Mouse (Mus musculus) macrophage (primary cell): ENCODE measurements at regions not wholly inside any gene's neighbourhood (a gene's known extent, or its start where the extent isn't known, plus 50 kb on each side); places are given as distances from the start of the nearest gene placed in this dataset.

Experiments
- H3K27ac ChIP-seq: fragments of 350-480 bp; formaldehyde crosslinking; 2 replicates; pipeline ENCODE4 v1.9.0; 2021
- H3K36me3 ChIP-seq: fragments of 350-480 bp; formaldehyde crosslinking; 2 replicates; pipeline ENCODE4 v1.9.0; 2021; ENCODE audit errors: inconsistent target
- H3K4me3 ChIP-seq: fragments of 350-480 bp; formaldehyde crosslinking; 2 replicates; pipeline ENCODE4 v1.9.0; 2021; ENCODE audit errors: inconsistent target
- H3K79me2 ChIP-seq: fragments of 350-480 bp; formaldehyde crosslinking; 2 replicates; pipeline ENCODE4 v1.9.0; 2021; ENCODE audit errors: inconsistent target
- WGBS: methylation state at CpG from one replicate; pipeline ENCODE4 v1.1.7; 2026; ENCODE audit warnings: inconsistent platforms; ENCODE audit not compliant: missing documents; 5-methylcytosine and 5-hydroxymethylcytosine counted together

GRCm38 (mm10) chrX:99578796-99579195 is 107.7 kb upstream of the Pja1 start:
- no peak overlapping the region for H3K4me3 ChIP-seq
- 100% methylated on average over 1 of the region's 2 CpGs for WGBS
- H3K79me2 ChIP-seq: no peaks in the 10 kb centered on the region
- no peaks in the 10 kb centered on the region for H3K36me3 ChIP-seq
- H3K27ac ChIP-seq: no peak overlapping the region

- Histone ChIP-seq H3K36me3 (no peaks in the 10 kb centered on the region), H3K4me3 (no peak overlapping the region), H3K27ac (no peak overlapping the region), H3K79me2 (no peaks in the 10 kb centered on the region)
- WGBS: 78% methylated on average over 5 of the region's 5 CpGs
Measured at GRCm38 (mm10) chrX:99575105-99575504, 104.0 kb upstream of the Pja1 start.

DNA sequence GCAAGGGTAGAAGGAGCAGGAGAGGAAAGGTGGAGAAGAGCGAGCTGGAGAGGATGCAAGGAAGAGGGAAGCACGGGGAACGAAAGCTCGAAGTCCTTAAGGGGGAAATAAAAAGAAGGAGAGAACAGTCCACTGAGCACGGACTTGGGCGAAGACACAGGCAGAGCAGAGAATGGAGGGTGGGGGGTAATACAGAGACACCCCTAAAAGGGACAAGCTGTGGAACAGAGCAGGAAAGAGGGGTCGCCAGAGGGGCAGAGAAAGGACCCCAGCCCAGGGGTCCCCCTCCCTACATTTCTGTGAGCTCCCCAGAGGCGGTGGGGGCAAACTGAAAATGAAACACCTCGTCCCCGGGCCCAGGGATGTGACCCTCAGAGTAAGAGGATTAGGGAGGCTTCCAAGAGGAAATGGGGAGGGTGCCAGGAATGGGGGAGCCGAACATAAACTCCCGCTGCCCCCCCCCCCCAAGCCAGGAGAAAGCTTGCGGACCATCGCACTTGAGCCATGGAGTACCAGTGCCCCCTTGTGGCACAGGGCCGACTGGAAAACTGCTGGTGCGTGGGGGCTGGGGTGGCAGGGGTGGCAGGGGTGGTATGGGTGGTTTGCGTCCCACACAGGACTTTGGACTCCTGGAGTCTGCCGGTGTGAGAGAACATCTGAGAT is 103.5 kb upstream of the Pja1 start:
- Histone ChIP-seq H3K4me3 (peak overlapping the region; percentile 7; the same call in 1 of the 2 replicates), H3K27ac (no peak overlapping the region), H3K36me3 (no peaks in the 10 kb centered on the region), H3K79me2 (no peaks in the 10 kb centered on the region)
- 23% methylated on average over 15 of the region's 18 CpGs for WGBS

- Histone ChIP-seq H3K36me3 (no peaks in the 10 kb centered on the region), H3K4me3 (no peak overlapping the region), H3K27ac (no peak overlapping the region), H3K79me2 (no peaks in the 10 kb centered on the region)
- WGBS: 79% methylated on average over 5 of the region's 5 CpGs
Measured at GRCm38 (mm10) chrX:99570161-99570560, 99.1 kb upstream of the Pja1 start.

DNA sequence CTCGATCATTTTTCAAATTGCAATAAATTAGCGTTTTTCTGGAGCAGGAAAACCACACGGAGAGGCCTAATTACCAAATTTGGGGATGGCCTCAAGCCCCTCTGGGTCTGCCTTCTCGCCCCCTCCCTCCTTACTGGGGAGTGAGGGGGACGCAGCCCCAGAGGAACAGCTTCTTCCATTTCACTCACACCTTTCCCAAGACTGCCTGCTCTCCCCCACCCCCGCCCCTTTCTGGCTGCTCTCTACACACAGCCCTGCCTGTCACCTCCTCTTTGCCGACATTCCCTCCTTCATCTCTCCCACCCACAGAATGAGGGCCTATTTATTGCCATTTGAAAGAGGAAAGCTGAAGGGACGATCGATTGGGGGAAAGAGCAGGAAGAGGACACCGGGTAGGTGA is 97.2 kb upstream of the Pja1 start:
- no peak overlapping the region for H3K27ac ChIP-seq
- H3K4me3 ChIP-seq: no peak overlapping the region
- H3K36me3 ChIP-seq: no peaks in the 10 kb centered on the region
- H3K79me2 ChIP-seq: no peaks in the 10 kb centered on the region
- 52% methylated on average over 7 of the region's 10 CpGs for WGBS

- Histone ChIP-seq H3K27ac (no peak overlapping the region), H3K79me2 (no peaks in the 10 kb centered on the region), H3K4me3 (no peak overlapping the region), H3K36me3 (no peaks in the 10 kb centered on the region)
- 75% methylated on average over 24 of the region's 28 CpGs for WGBS
Measured at GRCm38 (mm10) chrX:99567367-99568164, 96.5 kb upstream of the Pja1 start.

GRCm38 (mm10) chrX:99561995-99562394 is 90.9 kb upstream of the Pja1 start:
- Histone ChIP-seq H3K79me2 (no peaks in the 10 kb centered on the region), H3K36me3 (no peaks in the 10 kb centered on the region), H3K27ac (no peak overlapping the region), H3K4me3 (no peak overlapping the region)
- 83% methylated on average over 6 of the region's 8 CpGs for WGBS

DNA sequence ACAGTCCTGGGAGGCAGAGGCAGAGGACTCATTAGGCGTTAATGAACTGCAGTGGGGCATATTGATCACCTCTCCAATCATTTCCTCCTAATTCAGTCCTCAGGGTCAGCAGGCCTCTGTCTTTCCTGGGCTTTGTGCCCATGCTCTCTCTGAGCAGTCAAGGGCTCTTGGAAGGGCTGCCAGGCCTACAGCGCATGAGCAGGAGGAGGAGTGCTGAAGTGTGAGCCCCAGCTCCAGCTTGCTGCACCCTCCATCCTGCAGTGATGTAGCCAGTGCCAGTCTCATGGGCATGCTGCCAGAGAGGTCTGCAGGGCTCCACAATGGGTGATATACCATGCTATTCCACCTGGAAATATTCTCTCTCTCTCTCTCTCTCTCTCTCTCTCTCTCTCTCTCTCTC is 89.6 kb upstream of the Pja1 start:
- no peaks in the 10 kb centered on the region for H3K36me3 ChIP-seq
- no CpG with 5 or more reads among the region's 2 CpGs for WGBS
- H3K4me3 ChIP-seq: no peak overlapping the region
- no peak overlapping the region for H3K27ac ChIP-seq
- H3K79me2 ChIP-seq: no peaks in the 10 kb centered on the region

GRCm38 (mm10) chrX:99556876-99557354 is 85.8 kb upstream of the Pja1 start:
- 87% methylated on average over 8 of the region's 8 CpGs for WGBS
- Histone ChIP-seq H3K27ac (no peak overlapping the region), H3K4me3 (no peak overlapping the region), H3K36me3 (no peaks in the 10 kb centered on the region), H3K79me2 (no peaks in the 10 kb centered on the region)

- no peaks in the 10 kb centered on the region for H3K79me2 ChIP-seq
- WGBS: 84% methylated on average over 11 of the region's 13 CpGs
- no peak overlapping the region for H3K27ac ChIP-seq
- H3K36me3 ChIP-seq: no peaks in the 10 kb centered on the region
- no peak overlapping the region for H3K4me3 ChIP-seq
Measured at GRCm38 (mm10) chrX:99555976-99556781, 85.1 kb upstream of the Pja1 start.

- Histone ChIP-seq H3K36me3 (no peaks in the 10 kb centered on the region), H3K4me3 (no peak overlapping the region)
- WGBS: 91% methylated on average over 2 of the region's 2 CpGs
Measured at GRCm38 (mm10) chrX:99552778-99553177, 81.7 kb upstream of the Pja1 start.

DNA sequence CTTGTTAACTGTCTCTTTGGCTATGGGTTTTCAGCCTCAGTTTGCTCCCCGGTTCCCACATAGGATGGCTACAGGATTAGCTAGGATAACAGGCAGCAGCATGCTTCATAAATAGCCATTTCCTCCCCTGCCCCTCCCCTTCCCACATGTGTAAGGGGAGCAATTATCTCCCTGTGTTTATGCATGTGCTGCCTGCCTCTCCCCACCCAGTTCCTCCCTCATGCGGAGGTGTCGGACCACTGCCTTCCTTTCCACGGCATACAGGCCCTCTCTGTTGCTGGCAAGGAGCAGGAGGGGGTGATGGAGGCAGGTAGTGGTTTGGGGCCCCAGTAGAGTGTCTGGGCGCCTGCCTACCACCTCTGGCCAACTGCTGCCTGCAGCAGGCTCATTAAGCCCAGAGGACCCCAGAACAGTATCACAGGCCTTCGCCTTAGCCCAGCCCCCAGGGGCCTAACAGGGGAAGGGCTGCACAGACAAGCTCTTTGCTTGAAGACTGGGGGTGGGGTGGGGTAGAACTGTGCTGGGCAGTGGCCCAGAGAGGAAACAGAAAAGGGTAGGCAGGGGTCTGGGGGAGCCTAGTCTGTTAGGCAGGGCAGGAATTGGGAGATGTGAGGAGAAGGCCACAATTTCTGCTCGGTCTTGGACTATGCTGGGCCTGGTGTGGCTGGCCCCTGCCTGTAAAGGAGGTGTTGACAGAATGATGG is 79.1 kb upstream of the Pja1 start:
- no peak overlapping the region for H3K27ac ChIP-seq
- no peaks in the 10 kb centered on the region for H3K36me3 ChIP-seq
- H3K79me2 ChIP-seq: no peaks in the 10 kb centered on the region
- no peak overlapping the region for H3K4me3 ChIP-seq
- 58% methylated on average over 7 of the region's 7 CpGs for WGBS

More at GRCm38 (mm10) chrX:99552778-99553177, 81.7 kb upstream of the Pja1 start:
- Histone ChIP-seq H3K79me2 (no peaks in the 10 kb centered on the region), H3K27ac (no peak overlapping the region)

DNA sequence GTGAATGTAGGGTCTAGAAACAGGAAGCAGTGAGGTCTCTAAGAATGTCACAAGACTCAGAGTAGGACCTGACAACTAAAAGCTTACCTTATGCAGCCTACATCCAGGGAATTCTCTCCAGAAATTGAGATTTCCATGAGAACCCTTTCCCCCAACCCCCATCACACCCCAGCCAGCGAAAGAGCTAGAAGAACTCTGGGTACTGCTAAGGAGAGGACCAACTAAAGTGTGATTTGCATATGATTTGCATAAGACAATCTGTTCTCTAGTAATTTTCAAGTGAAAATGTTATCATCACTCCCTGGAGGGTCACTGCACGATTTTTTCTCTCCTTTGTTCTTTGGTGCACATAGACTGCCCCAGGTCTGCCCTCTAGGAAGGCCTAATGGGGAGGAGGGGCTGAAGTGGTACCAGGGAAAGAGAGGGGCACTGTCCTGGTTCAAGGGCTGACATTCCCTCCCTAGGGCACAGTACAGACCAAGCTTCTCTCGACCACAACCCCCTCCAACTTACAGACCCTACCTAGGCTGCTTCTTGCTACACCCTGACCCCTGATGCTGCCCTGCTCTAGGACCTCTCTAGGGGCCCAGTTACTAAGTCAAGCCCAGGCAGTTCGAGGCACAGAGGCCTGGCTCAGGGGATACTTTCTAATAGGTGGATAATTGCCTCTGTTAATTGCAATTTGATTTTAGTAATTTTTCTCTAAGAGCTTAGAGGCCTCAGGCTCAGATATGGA is 77.4 kb upstream of the Pja1 start:
- no peak overlapping the region for H3K4me3 ChIP-seq
- no peaks in the 10 kb centered on the region for H3K79me2 ChIP-seq
- H3K27ac ChIP-seq: no peak overlapping the region
- H3K36me3 ChIP-seq: no peaks in the 10 kb centered on the region
- WGBS: 78% methylated on average over 4 of the region's 4 CpGs

DNA sequence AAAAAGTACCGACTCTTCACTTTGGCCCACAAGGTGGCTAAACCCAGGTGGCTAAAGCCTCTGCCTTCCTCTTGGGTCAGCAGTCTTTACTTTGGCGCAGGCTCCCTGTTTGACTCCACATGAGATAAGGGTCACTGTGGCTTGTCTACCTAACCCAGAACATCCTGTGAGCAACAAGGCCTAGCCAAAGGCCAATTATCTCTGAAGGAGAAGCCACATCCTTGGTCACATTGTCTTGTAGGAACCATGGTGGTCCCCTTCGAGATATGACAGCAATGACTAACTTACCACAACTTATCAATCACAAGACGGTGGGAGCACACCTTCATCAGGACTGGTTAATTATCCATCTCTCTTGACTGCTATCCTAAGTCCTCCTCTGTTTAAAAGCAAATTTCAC is 73.3 kb upstream of the Pja1 start:
- no peak overlapping the region for H3K4me3 ChIP-seq
- H3K36me3 ChIP-seq: no peaks in the 10 kb centered on the region
- no peaks in the 10 kb centered on the region for H3K79me2 ChIP-seq
- no peak overlapping the region for H3K27ac ChIP-seq
- WGBS: 63% methylated on average over 4 of the region's 4 CpGs
